Mouse (Mus musculus) heart, embryonic 14.5 days (tissue): ENCODE measurements at regions not wholly inside any gene's neighbourhood (a gene's known extent, or its start where the extent isn't known, plus 50 kb on each side); places are given as distances from the start of the nearest gene placed in this dataset.

Experiments used
- ATAC-seq: fragments of 200-750 bp; cut with Nextera tagmentation; 2 replicates; pipeline ENCODE4 v1.8.0; 2017; ENCODE audit warnings: low read depth, moderate TSS enrichment; ENCODE audit not compliant: insufficient number of reproducible peaks, insufficient read depth, low FRiP score
- H3K27ac ChIP-seq, 2 experiments: fragments of 200-500 bp in 1 of 2; fragments of 300-500 bp in 1 of 2; sonication (generic) in 1 of 2; replicated peaks in 1 of 2; 2 replicates each; pipeline ENCODE4 v1.5.1; 2012 to 2014; ENCODE audit warnings: low read depth in 2 of 2, low read length in 2 of 2, control low read depth in 1 of 2, mild to moderate bottlenecking in 1 of 2, mixed read lengths in 1 of 2; ENCODE audit not compliant: control insufficient read depth in 1 of 2, insufficient read depth in 1 of 2
- H3K27me3 ChIP-seq: fragments of 300-500 bp; sonication (generic); 2 replicates; pipeline ENCODE4 v1.6.1; 2014; ENCODE audit warnings: mild to moderate bottlenecking, low read length, control low read depth; ENCODE audit not compliant: control insufficient read depth, insufficient read depth
- H3K36me3 ChIP-seq: fragments of 300-500 bp; sonication (generic); 2 replicates; pipeline ENCODE4 v1.6.1; 2014; ENCODE audit warnings: mild to moderate bottlenecking, control low read depth, low read length, mixed read lengths; ENCODE audit not compliant: control insufficient read depth, insufficient read depth
- H3K4me1 ChIP-seq, 2 experiments: fragments of 200-500 bp in 1 of 2; fragments of 300-500 bp in 1 of 2; sonication (generic) in 1 of 2; 2 replicates each; pipeline ENCODE4 v1.6.1; 2012 to 2014; ENCODE audit warnings: low read length in 2 of 2, control low read depth in 1 of 2, mixed read lengths in 1 of 2; ENCODE audit not compliant: control insufficient read depth in 2 of 2, insufficient read depth in 2 of 2
- H3K4me2 ChIP-seq: fragments of 300-500 bp; sonication (generic); 2 replicates; pipeline ENCODE4 v1.6.1; 2014; ENCODE audit warnings: mild to moderate bottlenecking, low read length
- H3K4me3 ChIP-seq, 2 experiments: fragments of 200-500 bp in 1 of 2; fragments of 300-500 bp in 1 of 2; sonication (generic) in 1 of 2; 2 replicates each; pipeline ENCODE4 v1.5.1; 2012 to 2014; ENCODE audit warnings: low read length in 2 of 2, mild to moderate bottlenecking in 2 of 2, control low read depth in 1 of 2, low read depth in 1 of 2, moderate library complexity in 1 of 2; ENCODE audit not compliant: control insufficient read depth in 1 of 2, insufficient read depth in 1 of 2
- H3K9ac ChIP-seq: fragments of 300-500 bp; sonication (generic); 2 replicates; pipeline ENCODE4 v1.6.1; 2014; ENCODE audit warnings: mild to moderate bottlenecking, low read length
- H3K9me3 ChIP-seq: fragments of 300-500 bp; sonication (generic); 2 replicates; pipeline ENCODE4 v1.6.1; 2016; ENCODE audit warnings: low read length, control low read depth; ENCODE audit not compliant: control insufficient read depth
- WGBS: fragments of 180-500 bp; shearing (Covaris S2); extraction: QIAGEN DNeasy Blood & Tissue Kit; methylation state at CpG from one replicate; pipeline ENCODE4 v1.1.7; 2014; 5-methylcytosine and 5-hydroxymethylcytosine counted together

GRCm38 (mm10) chr1:35495963-35496362 lies 572.2 kb upstream of the Hs6st1 start:
- H3K4me3 ChIP-seq: no peak overlapping the region
- no peak for ATAC-seq
- 73% methylated on average over 5 of the region's 5 CpGs for WGBS

DNA sequence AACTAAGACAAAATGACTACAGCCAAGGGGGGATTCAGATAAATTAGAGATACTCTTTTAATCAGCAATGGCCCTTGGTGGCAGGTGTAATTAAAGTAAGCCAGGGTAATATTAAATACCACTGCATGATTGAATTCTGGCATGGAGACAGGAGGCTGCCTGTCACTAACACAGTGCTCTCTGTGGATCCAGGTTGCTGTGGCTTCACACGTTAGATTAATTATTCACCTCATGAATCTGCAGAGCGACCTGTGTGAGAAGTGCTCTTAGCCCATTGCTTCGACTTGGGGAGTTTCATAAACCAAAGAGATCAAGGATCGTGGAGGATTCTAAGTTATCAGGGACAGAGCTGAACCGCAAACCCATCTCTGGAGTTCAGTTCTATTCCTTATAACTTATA lies 545.2 kb upstream of the Hs6st1 start:
- H3K27ac ChIP-seq: no peak overlapping the region
- no peaks in the 10 kb centered on the region for H3K4me1 ChIP-seq
- no peaks in the 10 kb centered on the region for H3K36me3 ChIP-seq
- H3K4me3 ChIP-seq: no peak overlapping the region
- H3K27me3 ChIP-seq: no peaks in the 10 kb centered on the region
- H3K9me3 ChIP-seq: no peaks in the 10 kb centered on the region
- WGBS: 83% methylated on average over 5 of the region's 5 CpGs
- no peak for ATAC-seq
- H3K4me2 ChIP-seq: no peak overlapping the region
- no peak overlapping the region for H3K9ac ChIP-seq

More at GRCm38 (mm10) chr1:35495963-35496362, 572.2 kb upstream of the Hs6st1 start:
- Histone ChIP-seq H3K27ac (no peak overlapping the region), H3K9me3 (peaks cover 3% of the 10 kb centered on the region; the same call in 1 of the 2 replicates), H3K4me2 (no peak overlapping the region), H3K27me3 (no peaks in the 10 kb centered on the region), H3K4me1 (no peaks in the 10 kb centered on the region), H3K36me3 (no peaks in the 10 kb centered on the region), H3K9ac (no peak overlapping the region)

GRCm38 (mm10) chr1:35523790-35524362 lies 544.3 kb upstream of the Hs6st1 start:
- ATAC-seq: no peak
- Histone ChIP-seq H3K9ac (no peak overlapping the region), H3K4me2 (no peak overlapping the region), H3K4me3 (no peak overlapping the region), H3K36me3 (no peaks in the 10 kb centered on the region), H3K9me3 (no peaks in the 10 kb centered on the region), H3K27ac (no peak overlapping the region), H3K4me1 (no peaks in the 10 kb centered on the region), H3K27me3 (no peaks in the 10 kb centered on the region)
- WGBS: 59% methylated on average over 2 of the region's 2 CpGs

DNA sequence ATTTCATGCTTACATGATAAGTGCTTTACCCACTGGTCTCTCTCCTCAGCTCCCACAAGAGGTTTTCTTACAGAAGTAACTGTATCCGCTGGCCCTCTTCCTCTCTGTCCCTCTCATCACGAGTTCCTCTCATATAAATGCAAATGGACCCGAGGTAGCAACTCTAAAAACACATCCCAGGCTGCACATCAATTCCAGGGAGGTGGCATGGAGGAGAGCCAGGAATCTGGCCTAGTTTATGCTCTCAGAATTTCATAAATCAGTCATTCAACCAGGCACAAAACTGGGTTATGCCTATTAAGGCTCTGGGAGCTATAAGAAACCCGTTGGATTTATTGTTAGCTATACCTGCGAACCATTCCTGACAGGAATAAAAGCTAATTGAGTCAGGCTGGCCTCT lies 543.4 kb upstream of the Hs6st1 start:
- no peak overlapping the region for H3K27ac ChIP-seq
- no peak overlapping the region for H3K4me2 ChIP-seq
- H3K9ac ChIP-seq: no peak overlapping the region
- no peaks in the 10 kb centered on the region for H3K36me3 ChIP-seq
- no peaks in the 10 kb centered on the region for H3K9me3 ChIP-seq
- H3K4me3 ChIP-seq: no peak overlapping the region
- no peak for ATAC-seq
- WGBS: 58% methylated on average over 5 of the region's 5 CpGs
- H3K27me3 ChIP-seq: no peaks in the 10 kb centered on the region
- H3K4me1 ChIP-seq: no peaks in the 10 kb centered on the region

GRCm38 (mm10) chr1:35527750-35528476 lies 540.3 kb upstream of the Hs6st1 start:
- Histone ChIP-seq H3K9me3 (no peaks in the 10 kb centered on the region), H3K4me3 (no peak overlapping the region), H3K27me3 (no peaks in the 10 kb centered on the region), H3K4me2 (no peak overlapping the region), H3K27ac (no peak overlapping the region), H3K36me3 (no peaks in the 10 kb centered on the region), H3K4me1 (no peaks in the 10 kb centered on the region), H3K9ac (no peak overlapping the region)
- no peak for ATAC-seq
- 79% methylated on average over 12 of the region's 12 CpGs for WGBS

- H3K4me1 ChIP-seq: no peaks in the 10 kb centered on the region
- H3K9ac ChIP-seq: no peak overlapping the region
Observed at GRCm38 (mm10) chr1:35535470-35535869, 532.7 kb upstream of the Hs6st1 start.

GRCm38 (mm10) chr1:35536276-35536675 lies 531.9 kb upstream of the Hs6st1 start:
- H3K36me3 ChIP-seq: no peaks in the 10 kb centered on the region
- no peaks in the 10 kb centered on the region for H3K27me3 ChIP-seq
- 77% methylated on average over 5 of the region's 5 CpGs for WGBS
- no peak for ATAC-seq
- H3K4me2 ChIP-seq: no peak overlapping the region
- no peak overlapping the region for H3K9ac ChIP-seq
- H3K4me3 ChIP-seq: no peak overlapping the region
- no peak overlapping the region for H3K27ac ChIP-seq
- no peaks in the 10 kb centered on the region for H3K9me3 ChIP-seq
- H3K4me1 ChIP-seq: no peaks in the 10 kb centered on the region

More at GRCm38 (mm10) chr1:35535470-35535869, 532.7 kb upstream of the Hs6st1 start:
- H3K36me3 ChIP-seq: no peaks in the 10 kb centered on the region
- H3K4me2 ChIP-seq: no peak overlapping the region
- H3K9me3 ChIP-seq: no peaks in the 10 kb centered on the region
- H3K4me3 ChIP-seq: no peak overlapping the region
- no peak for ATAC-seq
- H3K27me3 ChIP-seq: no peaks in the 10 kb centered on the region
- no peak overlapping the region for H3K27ac ChIP-seq

DNA sequence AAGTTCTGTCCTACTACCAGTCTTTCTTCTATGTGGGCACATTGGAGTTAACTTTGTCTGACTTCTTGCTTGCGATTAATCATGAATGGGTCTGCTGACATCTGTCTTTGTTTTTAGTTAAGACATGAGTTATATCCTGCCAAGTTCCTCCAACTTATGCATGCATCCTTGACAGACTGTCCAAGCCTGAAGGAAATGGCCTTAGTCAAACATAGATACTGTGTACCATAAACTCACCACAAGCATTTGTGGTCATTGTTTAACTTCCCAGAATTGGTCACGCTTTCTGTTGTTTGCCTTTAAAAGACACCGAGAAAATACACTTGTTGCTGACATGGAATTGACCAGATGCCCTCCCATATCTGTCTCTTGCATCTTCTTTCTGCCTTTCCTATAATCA lies 519.4 kb upstream of the Hs6st1 start:
- Histone ChIP-seq H3K27me3 (no peaks in the 10 kb centered on the region), H3K4me2 (no peak overlapping the region), H3K36me3 (no peaks in the 10 kb centered on the region), H3K9ac (no peak overlapping the region), H3K27ac (no peak overlapping the region), H3K4me1 (no peaks in the 10 kb centered on the region), H3K9me3 (no peaks in the 10 kb centered on the region), H3K4me3 (no peak overlapping the region)
- no peak for ATAC-seq
- 63% methylated on average over 3 of the region's 3 CpGs for WGBS
